Mouse (Mus musculus): Measurements from ENCODE around the gene Nwd1.

GRCm38 (mm10) chr8:72722769-72723650 lies 76.5 kb downstream of the Nwd1 start, which contains the start of gene Sin3b:
- TF ChIP-seq CTCF (IDR thresholded peaks at IDR 0.05; ENCODE audit: borderline replicate concordance, control insufficient read depth, extremely low read depth, insufficient read depth, low read length, poor library complexity), result 0 out of 2 replicates have a peak, but pooled peaks have one; percentile 18
- TF ChIP-seq POLR2A (IDR thresholded peaks at IDR 0.05; ENCODE audit: control insufficient read depth, extremely low read depth, insufficient read depth, low read length, poor library complexity), result peak; percentile 90

All from thymus, adult 2 months (tissue).